Mouse (Mus musculus) layer of hippocampus, adult 11-12 months (tissue): ENCODE measurements around the gene Lrmda.

Experiments
- DNase-seq: peaks from one replicate; pipeline ENCODE4 v3.0.0; 2022; ENCODE audit warnings: low spot score

Gene Lrmda

DNA sequence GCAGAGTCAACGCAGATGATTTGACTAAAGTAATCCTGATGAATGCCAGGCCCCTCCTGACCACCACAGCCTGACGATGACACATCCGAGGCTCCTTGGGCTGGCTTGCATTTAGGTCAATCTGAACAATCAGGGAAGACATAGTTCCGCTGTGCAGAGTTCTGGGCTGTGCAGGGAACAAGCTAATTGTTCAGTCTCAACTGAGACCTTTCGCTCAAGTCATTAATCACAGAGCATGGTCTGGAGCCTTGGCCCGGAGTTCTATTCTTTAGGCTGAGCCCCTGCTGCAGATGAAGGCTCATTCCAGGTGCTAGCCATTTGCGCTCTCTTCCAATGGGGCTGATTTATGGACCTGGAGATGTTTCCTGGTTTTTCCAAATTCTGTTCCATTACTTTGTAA is 844.6 kb downstream of the Lrmda start:
- no peak for DNase-seq

DNA sequence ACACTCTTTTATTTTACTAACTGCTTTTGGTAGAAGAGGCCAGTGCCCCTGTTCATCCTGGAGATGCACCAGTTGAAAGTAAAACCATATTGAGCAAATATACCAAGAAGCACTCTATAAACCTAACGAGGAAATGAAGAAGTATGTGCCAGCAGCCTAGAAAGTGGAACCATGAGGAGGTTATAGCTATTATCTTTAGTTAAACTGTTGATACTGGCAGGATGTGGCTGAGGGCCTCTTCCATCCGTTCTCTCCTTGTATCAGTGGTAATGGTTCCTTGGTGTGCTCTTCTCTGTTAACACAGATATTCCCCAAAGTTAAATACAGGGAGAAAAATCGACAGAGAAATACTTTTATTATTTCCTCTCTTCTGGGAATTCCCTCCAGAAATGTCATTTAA is 855.1 kb downstream of the Lrmda start:
- no peak for DNase-seq

- no peak for DNase-seq
Observed at GRCm38 (mm10) chr14:22887182-22887581, 867.7 kb downstream of the Lrmda start.

DNA sequence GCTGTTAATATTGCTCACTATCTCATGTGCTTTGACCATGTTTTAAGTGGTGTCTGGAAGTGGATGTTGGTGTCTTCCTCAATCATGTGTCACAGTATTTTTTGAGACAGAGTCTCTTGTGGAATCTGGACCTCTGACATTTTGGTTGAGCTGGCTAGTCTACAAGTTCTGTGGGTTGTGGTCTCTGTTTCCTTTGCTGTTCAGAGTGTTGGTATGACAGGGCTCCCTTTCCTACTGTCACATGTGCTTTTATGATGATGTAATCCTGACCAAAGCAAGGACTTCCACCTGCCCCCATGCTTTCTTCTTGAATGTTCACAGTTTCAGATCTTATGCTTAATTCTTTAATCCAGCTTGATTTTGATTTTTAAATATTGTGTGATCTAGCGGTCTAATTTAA is 879.8 kb downstream of the Lrmda start:
- DNase-seq = no peak

GRCm38 (mm10) chr14:22902116-22902515 is 882.6 kb downstream of the Lrmda start:
- no peak for DNase-seq

DNA sequence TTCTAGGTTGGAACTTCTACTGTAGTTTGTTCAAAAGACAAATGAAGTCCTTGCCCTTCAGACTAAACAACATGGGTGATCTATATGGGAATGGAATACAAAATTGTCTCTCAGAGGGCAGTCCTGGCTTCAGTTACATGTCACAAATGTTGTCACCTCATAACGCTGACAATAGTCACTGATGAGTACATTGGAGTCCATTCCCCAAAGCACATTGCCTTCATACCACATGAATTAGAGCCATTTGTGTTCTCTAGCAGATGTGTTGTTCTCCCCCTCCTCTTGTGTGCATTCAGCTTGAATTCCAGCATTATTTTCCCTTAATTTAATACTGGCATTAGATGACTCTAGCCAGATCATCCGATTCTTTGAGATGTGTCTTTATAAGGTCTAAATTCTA is 883.4 kb downstream of the Lrmda start:
- DNase-seq = no peak

GRCm38 (mm10) chr14:22905741-22906667 is 886.5 kb downstream of the Lrmda start:
- no peak for DNase-seq

DNA sequence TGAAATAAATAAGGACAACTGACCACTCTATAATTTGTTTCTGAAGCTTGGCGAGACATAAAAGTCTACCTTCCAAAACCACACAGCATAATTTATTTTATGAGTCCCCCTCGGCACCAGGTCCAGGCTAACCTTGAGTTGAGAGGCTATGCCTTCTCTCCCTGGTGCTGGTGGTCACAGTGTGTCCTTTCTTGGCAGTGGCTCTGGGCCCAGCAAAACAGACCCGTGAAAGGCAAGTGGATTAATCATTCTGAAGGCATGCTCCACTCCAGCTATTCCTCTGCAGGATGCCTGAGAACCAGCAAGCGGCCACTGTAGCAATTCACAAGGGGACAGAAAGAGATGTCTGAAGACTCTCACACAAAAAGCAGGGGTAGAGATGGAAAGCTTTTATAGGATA is 887.2 kb downstream of the Lrmda start:
- peak; percentile 25 for DNase-seq

DNA sequence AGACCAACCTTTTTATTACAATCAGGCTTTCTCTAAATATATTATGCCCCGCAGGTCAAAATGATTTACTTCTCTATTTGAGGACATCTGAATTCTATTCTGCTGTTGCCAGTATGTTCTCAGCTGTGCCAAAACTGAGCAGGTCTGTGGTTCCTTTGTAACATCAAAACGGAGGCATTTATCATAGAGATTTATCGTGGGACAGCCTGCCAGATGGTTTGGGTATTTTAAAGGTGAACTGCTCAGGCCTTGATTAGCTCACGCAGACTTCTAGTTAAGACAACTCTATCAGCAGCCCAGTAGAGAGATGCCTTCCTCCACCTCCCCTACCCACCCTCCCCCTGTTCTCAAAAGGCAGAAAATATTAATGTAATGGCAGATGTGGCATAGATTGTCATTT is 887.7 kb downstream of the Lrmda start:
- DNase-seq = no peak

DNA sequence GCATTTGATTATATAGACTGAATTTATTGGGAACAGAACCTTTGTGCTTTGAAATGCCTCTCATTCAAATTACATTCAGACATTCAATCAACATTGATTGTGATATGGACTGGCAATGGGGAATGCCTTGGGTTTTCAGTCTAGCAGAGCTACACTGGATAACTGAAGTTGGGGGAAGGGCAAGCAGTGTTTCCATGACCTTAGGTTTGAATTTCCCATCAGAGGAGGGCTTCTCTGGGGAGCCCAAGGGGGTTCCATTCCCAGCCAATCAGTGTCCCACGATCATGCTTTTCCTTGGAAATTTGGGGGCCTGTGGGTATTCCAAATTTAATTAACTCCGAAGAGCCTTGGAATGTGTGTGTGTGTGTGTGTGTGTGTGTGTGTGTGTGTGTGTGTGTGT is 888.5 kb downstream of the Lrmda start:
- no peak for DNase-seq

DNA sequence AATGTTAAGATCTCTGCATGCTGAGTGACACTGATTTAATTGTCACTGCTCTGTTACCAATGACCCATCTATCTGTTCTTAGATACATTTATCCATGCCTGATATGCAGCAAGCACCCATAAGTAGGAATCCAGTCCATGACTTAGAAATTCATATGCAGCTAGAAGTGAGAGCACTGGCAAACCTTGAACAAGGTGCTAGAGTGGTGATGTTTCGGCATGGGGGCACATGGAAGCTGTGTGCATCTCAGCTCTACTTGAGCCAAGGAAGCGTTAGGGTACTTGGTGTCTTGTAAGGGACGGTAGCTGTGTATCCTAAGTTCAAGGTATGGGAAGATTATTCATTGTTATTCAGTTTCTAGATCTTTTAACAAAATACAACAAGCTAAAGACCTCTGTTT is 896.0 kb downstream of the Lrmda start:
- no peak for DNase-seq

DNA sequence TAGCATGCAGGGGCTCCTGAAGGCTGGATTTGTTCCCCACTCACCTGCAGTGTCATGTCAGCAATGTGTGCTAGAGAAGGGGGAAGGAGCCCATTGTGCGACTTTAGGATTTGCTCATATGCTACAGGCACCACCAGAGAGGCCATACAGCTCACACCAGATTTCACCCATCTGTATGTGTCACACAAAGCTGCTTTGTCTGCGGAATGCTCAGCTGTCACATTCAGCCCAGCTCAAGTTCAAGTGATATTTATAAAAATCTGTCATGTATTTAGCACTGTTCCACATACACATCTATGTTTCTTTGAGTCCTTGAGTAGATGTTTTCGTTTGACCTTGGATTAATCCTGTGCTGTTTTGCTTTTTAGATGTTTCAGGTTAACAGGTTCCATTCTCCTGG is 899.0 kb downstream of the Lrmda start:
- DNase-seq = no peak

DNA sequence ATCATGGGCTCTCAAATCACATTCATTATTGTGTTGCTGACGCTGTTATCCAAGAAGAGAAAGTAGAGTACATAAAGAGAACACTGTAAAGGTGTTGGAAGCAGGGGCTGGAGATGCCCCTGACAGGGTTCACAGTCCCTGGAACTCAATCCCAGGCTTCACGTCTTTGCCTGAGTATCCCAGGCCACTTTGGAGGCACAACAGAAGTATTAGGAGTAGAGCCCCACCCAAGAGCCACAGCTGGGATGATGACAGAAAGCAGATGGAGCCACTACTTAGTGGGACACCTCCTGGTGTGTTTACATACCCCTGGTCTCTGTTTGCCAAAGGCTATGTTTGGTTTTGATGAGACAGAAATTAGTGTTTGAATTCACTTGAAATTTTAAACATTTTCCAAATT is 899.4 kb downstream of the Lrmda start:
- DNase-seq = no peak

DNA sequence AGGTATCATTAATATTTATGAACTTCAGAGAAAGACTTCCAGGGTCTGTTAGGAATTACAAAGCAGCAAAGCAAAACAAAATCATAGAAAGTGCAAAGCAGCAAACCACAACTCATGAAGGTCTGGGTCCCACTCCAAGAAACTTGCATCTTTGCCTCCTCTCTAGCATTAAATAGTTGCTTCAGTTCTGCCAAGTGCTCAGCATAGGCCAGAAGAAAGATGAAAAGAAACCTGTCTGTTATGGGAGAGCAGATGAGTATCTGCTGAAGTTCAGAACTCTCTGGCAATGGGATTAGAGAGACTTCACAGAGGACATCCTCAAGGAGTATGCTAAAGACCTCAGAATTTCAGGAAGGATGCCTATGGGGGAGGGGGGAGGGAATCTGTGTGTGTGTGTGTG is 901.6 kb downstream of the Lrmda start:
- DNase-seq = no peak

- no peak for DNase-seq
Observed at GRCm38 (mm10) chr14:22921796-22922195, 902.3 kb downstream of the Lrmda start.

- no peak for DNase-seq
Observed at GRCm38 (mm10) chr14:22922571-22922970, 903.1 kb downstream of the Lrmda start.

GRCm38 (mm10) chr14:22923251-22923650 is 903.7 kb downstream of the Lrmda start:
- DNase-seq = no peak

- DNase-seq = no peak
Observed at GRCm38 (mm10) chr14:22928263-22928662, 908.8 kb downstream of the Lrmda start.

DNA sequence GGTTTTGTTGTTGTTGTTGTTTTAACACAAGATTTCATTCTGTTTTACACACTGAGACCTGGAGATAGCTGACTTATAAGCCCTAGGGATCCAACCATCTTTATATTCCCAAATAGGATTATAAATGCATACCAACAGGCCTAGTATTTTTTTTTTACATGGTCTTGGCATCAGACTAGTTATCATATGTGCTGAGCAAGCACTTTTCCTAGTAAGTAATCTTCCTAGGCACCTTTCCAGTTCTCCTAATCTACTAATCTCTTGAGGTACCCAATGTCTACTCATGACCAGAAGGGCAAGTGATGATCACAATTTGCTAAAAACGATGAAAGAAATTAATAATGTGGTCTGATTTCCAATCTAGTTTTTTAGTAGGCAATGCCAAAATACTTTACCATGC is 909.2 kb downstream of the Lrmda start:
- no peak for DNase-seq

DNA sequence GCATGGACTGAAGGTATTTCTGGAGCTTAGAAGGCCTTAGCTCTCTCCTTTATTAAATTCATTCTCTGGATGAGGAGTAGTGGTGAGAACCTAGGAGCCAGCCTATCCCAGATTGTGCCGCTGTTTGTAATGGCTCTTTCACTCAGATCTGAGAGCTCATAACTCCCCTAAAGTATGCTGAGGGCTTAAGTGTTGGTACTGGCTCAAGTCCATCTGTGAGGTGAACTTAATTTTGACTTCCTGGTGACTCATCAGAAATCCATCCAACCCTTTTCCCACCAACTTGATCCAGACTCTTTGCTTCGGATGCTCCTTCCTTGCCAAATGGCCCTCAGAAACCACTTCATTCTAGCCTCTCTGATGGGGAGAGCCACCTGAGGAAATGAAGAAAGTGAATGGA is 910.1 kb downstream of the Lrmda start:
- no peak for DNase-seq

DNA sequence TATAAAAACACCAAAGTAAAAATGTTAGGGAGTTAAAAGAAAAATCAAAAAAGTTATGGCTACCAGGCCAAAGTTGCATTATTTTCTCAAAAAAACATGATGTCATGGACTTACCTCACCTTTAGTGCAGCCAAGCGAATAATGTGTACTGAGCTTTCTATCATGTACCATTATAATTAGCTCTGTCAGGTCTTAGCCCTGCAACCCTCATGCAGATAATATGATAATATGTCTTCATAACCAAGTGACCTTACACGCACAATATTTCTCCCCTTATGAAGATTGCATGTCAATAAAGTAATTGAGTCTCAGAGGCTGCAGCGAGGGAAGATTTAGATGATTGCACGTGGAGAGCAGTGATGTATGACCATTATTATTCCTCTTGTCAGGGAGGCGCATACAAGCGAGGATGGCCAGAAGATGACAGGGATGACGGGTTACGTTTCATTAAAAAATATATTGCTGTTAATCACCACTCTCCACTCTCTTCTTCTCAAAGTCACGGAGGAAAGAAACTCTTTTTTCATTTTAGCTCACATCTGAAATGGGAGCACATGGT is 911.1 kb downstream of the Lrmda start:
- DNase-seq = no peak

DNA sequence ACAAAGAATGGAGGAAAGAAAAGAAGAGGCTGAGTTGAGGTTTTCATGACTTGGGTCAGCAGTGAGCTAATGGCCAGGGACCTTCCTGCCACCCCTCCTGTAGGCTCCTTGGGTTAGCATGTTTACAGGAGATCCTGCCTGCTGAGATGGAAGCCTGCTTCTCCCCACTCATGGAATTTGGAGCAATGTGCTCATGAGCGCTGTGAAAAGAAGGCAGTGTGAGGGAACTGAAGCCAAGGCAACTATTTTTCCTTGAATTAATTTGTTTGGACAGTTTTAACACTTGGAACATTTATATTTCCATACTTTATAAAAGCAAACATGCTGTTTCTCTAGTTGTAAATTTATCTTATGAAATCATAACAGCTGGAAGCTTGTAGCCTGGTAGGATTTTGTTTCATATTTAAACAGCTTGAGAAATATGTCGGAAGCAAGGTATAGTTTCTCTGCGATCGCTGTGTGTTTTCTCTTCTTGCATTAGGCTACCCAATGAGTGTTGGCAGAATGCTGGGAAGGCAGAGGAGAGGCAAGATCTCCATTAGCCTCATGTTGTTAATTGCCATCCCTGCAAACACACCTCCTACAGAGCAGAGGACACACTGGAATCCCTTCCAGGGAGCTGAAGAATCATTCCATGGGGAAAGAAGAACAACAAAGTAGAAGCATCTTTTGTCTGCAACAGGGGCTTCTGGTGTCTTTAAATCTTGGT is 911.8 kb downstream of the Lrmda start:
- no peak for DNase-seq

GRCm38 (mm10) chr14:22936701-22937100 is 917.2 kb downstream of the Lrmda start:
- no peak for DNase-seq
